Mouse (Mus musculus) frontal cortex, adult 2 months (tissue): ENCODE results near the gene Ccdc6. TPM values are rescaled to one million over a fixed set of nuclear protein-coding genes. Genes with fewer than 3 reads are reported as not detected.

ENCODE experiments used
- DNase-seq, 2 experiments: peaks; one replicate each; pipeline ENCODE4 v3.0.0; 2022; ENCODE audit warnings: low spot score in 1 of 2; ENCODE audit errors: extremely low spot score in 1 of 2
- polyA plus RNA-seq: library from polyadenylated mRNA; depleted of rRNA; stranded (reverse); fragments of >200 nt; gene quantifications from 2 replicates; pipeline ENCODE4 v1.2.3, GENCODE M21; 2012

Ccdc6 gene
- polyA plus RNA-seq, 1 experiment: 23.7 TPM

DNA sequence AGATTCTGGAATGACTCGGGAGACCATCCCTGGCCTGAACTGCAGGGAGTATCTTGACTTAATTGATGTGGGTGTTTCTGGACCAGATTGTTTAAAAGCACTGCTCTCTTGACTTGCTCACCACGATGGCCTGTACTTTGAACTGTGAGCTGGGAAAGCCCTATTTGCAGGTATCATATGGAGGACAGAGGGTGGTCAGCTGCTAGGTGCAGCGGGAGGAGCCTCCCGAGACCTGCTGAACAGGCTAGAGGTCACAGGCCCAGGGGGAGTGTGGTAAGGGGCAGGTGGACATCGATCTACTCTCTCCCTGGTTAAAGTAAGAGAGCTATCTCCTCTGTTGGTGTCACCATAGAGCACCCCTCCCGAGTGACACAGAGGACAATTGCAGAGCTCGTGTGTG lies 28.6 kb downstream of the Ccdc6 start:
- DNase-seq: no peak

GRCm38 (mm10) chr10:70127273-70127672 lies 30.4 kb downstream of the Ccdc6 start:
- DNase-seq: no peak

GRCm38 (mm10) chr10:70128408-70128807 lies 31.5 kb downstream of the Ccdc6 start:
- DNase-seq: no peak

GRCm38 (mm10) chr10:70132087-70132560 lies 35.2 kb downstream of the Ccdc6 start:
- no peak for DNase-seq

DNA sequence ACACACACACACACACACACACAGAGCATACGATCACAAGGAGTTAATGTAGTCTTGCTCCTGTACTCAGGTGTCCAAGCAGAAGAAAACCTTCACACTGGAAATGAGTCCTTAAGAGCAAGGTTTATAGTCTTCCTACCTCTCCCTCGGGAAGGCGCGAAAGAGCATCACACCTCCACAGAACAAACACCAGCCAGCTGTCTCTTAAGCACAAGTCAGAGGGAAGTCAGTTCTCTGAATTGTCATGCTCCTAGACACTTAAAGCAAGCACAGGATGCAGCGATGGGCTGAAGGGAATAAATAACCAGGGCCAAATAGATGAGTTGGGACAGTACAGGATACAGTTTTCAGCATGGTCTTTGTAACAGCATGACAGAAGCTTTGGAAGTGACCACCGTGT lies 35.8 kb downstream of the Ccdc6 start:
- DNase-seq: no peak

GRCm38 (mm10) chr10:70133188-70133587 lies 36.3 kb downstream of the Ccdc6 start:
- DNase-seq: peak in 1 of 2 experiments; percentile 54

DNA sequence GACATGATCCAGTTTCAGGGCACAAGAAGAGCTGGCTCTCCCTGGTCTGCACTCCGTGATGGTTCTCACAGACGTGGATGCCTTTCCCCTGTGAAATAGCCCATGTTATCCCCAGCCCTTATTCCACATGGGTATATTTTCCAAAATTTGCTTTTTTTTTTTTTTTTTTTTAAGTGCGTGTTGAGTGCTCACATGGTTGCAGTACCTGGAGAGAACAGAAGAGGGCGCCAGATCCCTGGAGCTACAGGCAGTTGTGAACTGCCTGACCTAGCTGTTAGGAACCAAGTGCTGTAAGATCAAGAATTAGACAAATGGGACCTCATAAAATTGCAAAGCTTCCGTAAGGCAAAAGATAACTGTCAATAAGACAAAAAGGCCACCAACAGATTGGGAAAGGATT lies 38.8 kb downstream of the Ccdc6 start:
- no peak for DNase-seq

GRCm38 (mm10) chr10:70137652-70138051 lies 40.7 kb downstream of the Ccdc6 start:
- DNase-seq: no peak

DNA sequence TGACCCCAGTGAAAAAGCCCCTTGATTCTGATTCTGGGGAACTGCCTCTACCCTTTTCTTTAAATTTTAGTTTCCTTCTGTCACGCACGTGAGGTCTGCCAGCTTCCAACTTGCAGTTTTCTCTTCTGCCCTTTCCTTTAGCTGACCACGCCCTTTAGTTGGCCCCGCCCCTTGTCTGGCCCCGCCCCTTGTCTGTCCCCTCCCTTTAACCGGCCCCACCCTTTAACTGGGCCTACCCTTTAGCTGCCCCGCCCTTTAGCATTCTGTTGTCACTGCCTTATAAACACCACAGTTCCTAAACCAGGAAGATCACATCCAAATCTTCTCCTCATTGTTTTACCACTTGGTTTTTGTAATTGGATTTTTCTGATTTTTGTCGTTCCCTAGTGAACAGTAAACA lies 41.2 kb downstream of the Ccdc6 start:
- DNase-seq: no peak

GRCm38 (mm10) chr10:70139368-70139767 lies 42.4 kb downstream of the Ccdc6 start:
- DNase-seq: no peak

GRCm38 (mm10) chr10:70140414-70140813 lies 43.5 kb downstream of the Ccdc6 start:
- no peak for DNase-seq

DNA sequence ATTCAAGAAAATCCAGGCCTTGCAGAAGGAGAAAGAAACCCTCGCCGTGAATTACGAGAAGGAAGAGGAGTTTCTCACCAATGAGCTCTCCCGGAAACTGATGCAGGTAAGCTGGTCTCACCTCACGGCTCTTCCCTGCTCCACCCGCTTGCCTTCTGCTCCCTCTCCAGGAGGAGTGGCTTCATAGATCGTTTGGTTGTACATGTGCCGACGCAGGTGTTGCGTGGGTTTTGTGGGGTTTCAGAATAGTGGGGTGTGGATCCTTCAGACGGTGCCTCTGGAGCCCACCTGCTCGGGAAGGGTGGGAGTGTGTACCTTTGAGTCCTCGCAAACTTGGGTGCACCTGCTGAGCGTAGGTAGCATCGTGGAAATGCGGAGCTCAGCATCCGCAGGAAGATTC lies 45.7 kb downstream of the Ccdc6 start:
- peak in 1 of 2 experiments; percentile 34 for DNase-seq

- no peak for DNase-seq
Measured at GRCm38 (mm10) chr10:70144004-70144557, 47.2 kb downstream of the Ccdc6 start.

DNA sequence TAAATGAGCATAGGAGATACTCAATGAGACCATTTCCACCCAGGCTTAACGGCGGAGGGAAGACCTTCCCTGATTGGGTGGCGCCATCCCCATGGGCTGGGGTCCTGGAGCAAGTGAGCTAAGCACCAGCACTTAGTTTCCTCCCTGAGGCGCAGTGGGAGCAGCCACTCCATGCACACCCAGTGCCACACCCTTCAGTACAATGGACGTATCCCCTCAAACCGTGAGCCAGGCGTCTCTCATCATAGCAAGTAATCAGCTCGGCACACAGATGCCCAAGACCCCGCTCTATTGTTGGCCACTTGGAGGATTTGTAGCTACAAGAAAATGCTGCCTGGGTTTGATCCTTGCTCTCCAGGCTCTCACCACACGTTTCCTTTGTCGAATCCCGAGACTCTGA lies 49.0 kb downstream of the Ccdc6 start:
- DNase-seq: no peak

GRCm38 (mm10) chr10:70149093-70149492 lies 52.2 kb downstream of the Ccdc6 start:
- DNase-seq: no peak

DNA sequence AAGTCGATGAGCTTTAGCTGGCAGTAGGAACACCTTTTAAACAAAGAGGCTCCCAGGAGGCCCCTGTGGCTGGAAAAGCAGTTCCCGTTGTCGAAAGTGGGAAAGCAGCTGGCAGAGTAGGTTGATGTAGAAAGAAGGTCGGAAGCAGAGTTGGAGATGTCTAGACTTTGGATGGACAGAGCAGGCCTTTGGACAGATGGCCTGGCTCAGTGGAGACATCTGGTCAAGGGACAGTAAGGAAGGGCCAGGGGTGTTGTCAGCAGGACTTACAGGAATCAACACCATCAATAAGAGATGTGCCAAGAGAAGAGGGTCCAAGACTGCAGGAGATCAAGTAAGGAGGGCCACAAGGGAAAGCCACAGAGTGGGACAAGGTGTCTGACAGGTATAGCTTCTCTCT lies 53.4 kb downstream of the Ccdc6 start:
- DNase-seq: no peak

GRCm38 (mm10) chr10:70151171-70151570 lies 54.2 kb downstream of the Ccdc6 start:
- DNase-seq: no peak

GRCm38 (mm10) chr10:70152190-70152743 lies 55.3 kb downstream of the Ccdc6 start:
- DNase-seq: no peak

DNA sequence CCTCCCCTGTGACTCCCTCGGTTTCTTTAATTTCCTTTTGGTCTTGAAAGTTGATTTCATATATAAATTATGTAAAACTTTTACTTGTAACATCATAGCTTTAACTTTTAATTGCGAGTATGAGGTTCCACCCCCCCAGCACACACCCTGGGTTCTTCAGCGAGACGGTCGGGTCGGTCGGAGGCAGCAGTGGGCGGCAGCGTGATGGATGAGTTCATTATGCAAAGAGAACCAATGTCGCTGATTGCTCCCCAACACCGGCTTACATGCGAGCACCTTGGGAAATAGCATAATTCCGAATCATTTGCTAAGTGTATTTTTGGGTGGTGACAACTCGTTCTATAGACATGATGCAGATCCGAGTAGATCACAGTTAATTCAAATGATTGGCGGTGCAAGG lies 56.9 kb downstream of the Ccdc6 start:
- peak in 1 of 2 experiments; percentile 49 for DNase-seq

GRCm38 (mm10) chr10:70156431-70157165 lies 59.7 kb downstream of the Ccdc6 start:
- peak in 1 of 2 experiments; percentile 26 for DNase-seq

DNA sequence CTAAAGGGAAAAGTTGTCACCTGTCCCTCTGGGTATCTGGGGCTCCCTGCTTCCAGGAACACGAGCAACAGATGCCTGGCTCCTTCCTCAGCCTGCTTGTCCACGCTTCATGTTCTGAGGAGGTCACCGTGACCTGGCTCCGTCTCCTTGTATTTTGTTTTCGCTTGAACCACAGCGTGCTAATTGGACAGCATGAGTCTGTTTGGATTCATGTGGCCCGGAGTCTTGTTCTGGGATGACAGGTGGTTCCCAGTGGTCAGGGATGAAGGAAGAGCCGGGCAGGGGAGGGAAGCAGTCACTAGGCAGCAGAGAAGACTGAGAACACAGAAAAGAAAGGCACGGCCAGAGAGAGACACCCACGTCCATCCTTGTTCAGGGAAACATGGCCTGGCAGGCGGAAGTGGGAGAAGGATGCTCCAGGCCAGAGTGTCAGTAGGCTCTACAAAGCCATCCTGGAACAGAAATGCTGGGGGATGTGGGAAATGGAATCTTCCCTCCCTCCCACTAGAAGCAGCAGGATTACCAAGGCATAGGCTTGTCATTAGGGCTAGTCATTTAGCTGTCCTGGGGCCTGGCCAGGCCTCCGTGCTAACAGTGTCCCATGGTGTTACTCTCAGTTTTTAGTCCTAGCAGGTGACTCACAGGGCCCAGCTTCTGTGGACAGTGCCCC lies 62.9 kb downstream of the Ccdc6 start:
- DNase-seq: peak in 1 of 2 experiments; percentile 22
